Mouse (Mus musculus): ENCODE measurements at regions not wholly inside any gene's neighbourhood (a gene's known extent, or its start where the extent isn't known, plus 50 kb on each side); places are given as distances from the start of the nearest gene placed in this dataset.

GRCm38 (mm10) chr11:44156081-44156480 lies 243.8 kb upstream of the Il12b start:
- DNase-seq (ENCODE audit: low spot score in 2 of 2), result no peak

GRCm38 (mm10) chr11:44156490-44157345 lies 243.1 kb upstream of the Il12b start:
- DNase-seq (ENCODE audit: low spot score in 2 of 2), result no peak

GRCm38 (mm10) chr11:44158236-44158635 lies 241.6 kb upstream of the Il12b start:
- no peak for DNase-seq (ENCODE audit: low spot score in 2 of 2)

- no peak for DNase-seq (ENCODE audit: low spot score in 2 of 2)
Observed at GRCm38 (mm10) chr11:44161734-44162418, 238.0 kb upstream of the Il12b start.

GRCm38 (mm10) chr11:44163049-44163448 lies 236.8 kb upstream of the Il12b start:
- DNase-seq (ENCODE audit: low spot score in 2 of 2), result no peak

- DNase-seq (ENCODE audit: low spot score in 2 of 2), result no peak
Observed at GRCm38 (mm10) chr11:44163748-44164147, 236.1 kb upstream of the Il12b start.

GRCm38 (mm10) chr11:44164186-44164585 lies 235.7 kb upstream of the Il12b start:
- no peak for DNase-seq (ENCODE audit: low spot score in 2 of 2)

GRCm38 (mm10) chr11:44167724-44168500 lies 232.0 kb upstream of the Il12b start:
- no peak for DNase-seq (ENCODE audit: low spot score in 2 of 2)

GRCm38 (mm10) chr11:44172478-44172877 lies 227.4 kb upstream of the Il12b start:
- DNase-seq (ENCODE audit: low spot score in 2 of 2), result no peak

GRCm38 (mm10) chr11:44173196-44173595 lies 226.7 kb upstream of the Il12b start:
- no peak for DNase-seq (ENCODE audit: low spot score in 2 of 2)

- DNase-seq (ENCODE audit: low spot score in 2 of 2), result no peak
Observed at GRCm38 (mm10) chr11:44174548-44174947, 225.3 kb upstream of the Il12b start.

GRCm38 (mm10) chr11:44179711-44180110 lies 220.2 kb upstream of the Il12b start:
- no peak for DNase-seq (ENCODE audit: low spot score in 2 of 2)

- no peak for DNase-seq (ENCODE audit: low spot score in 2 of 2)
Observed at GRCm38 (mm10) chr11:44183823-44184222, 216.0 kb upstream of the Il12b start.

- peak in 1 of 2 experiments; percentile 35 for DNase-seq (ENCODE audit: low spot score in 2 of 2)
Observed at GRCm38 (mm10) chr11:44185218-44185890, 214.5 kb upstream of the Il12b start.

- no peak for DNase-seq (ENCODE audit: low spot score in 2 of 2)
Observed at GRCm38 (mm10) chr11:44188202-44188601, 211.7 kb upstream of the Il12b start.

- no peak for DNase-seq (ENCODE audit: low spot score in 2 of 2)
Observed at GRCm38 (mm10) chr11:44193806-44194205, 206.1 kb upstream of the Il12b start.

- DNase-seq (ENCODE audit: low spot score in 2 of 2), result no peak
Observed at GRCm38 (mm10) chr11:44202716-44203115, 197.1 kb upstream of the Il12b start.

GRCm38 (mm10) chr11:44204384-44204783 lies 195.5 kb upstream of the Il12b start:
- no peak for DNase-seq (ENCODE audit: low spot score in 2 of 2)

- no peak for DNase-seq (ENCODE audit: low spot score in 2 of 2)
Observed at GRCm38 (mm10) chr11:44206866-44207265, 193.0 kb upstream of the Il12b start.

- DNase-seq (ENCODE audit: low spot score in 2 of 2), result peak in 1 of 2 experiments; percentile 28
Observed at GRCm38 (mm10) chr11:44211871-44212441, 187.9 kb upstream of the Il12b start.

- DNase-seq (ENCODE audit: low spot score in 2 of 2), result no peak
Observed at GRCm38 (mm10) chr11:44214095-44214494, 185.8 kb upstream of the Il12b start.

All from frontal cortex, postnatal 36 days (tissue).